Comparison of ENCODE assay signal across 11 mouse cellular contexts in genomic region chr4:130270089-130270488, GRCm38 (mm10). TPM values are rescaled to one million over a fixed set of nuclear protein-coding genes. Genes with fewer than 3 reads are reported as not detected.
DNase-seq lines count a peak whose midpoint lies in the region; ATAC-seq and TF ChIP-seq lines count a peak whose summit lies in the region.
"Had no signal": no experiment of that assay in that cellular context is flagged by ENCODE, and none has a peak within 500 bp of the region (broad histone marks: within the 10 kb centered on the region; RNA-seq: fewer than 3 reads in every experiment).

No protein-coding gene starts in this region.

- no peaks in the 10 kb centered on the region for H3K9me3 ChIP-seq in liver, embryonic 14.5 days (ENCODE audit: control insufficient read depth, low read length)
- H3K9me3 ChIP-seq in hindbrain, embryonic 13.5 days: no peaks in the 10 kb centered on the region
- H3K9me3 ChIP-seq: limb, embryonic 13.5 days had no signal

- peak; percentile 48 for DNase-seq in adrenal gland, adult 2 months
- DNase-seq in adrenal gland, adult 8-10 months: no peak
- DNase-seq in brain, embryonic 14.5 days (ENCODE audit: low read depth): peak; percentile 71
- DNase-seq in layer of hippocampus, adult 2 months (ENCODE audit: low spot score in 2 of 2): peak; percentile 86
- DNase-seq in liver, embryonic 14.5 days (ENCODE audit: low read depth in 3 of 3, low spot score in 3 of 3): peak in 2 of 3 experiments; percentile 45 to 64
- DNase-seq in kidney, adult 2 months: no peak
- no peak for DNase-seq in ovary, adult 18-20 months (ENCODE audit: low spot score)

- H3K36me3 ChIP-seq in liver, embryonic 14.5 days (replicated peaks; ENCODE audit: control insufficient read depth, insufficient read depth, low read depth): no peaks in the 10 kb centered on the region
- no peaks in the 10 kb centered on the region for H3K36me3 ChIP-seq in hindbrain, embryonic 13.5 days
- H3K36me3 ChIP-seq in kidney, adult 2 months (ENCODE audit: control insufficient read depth, insufficient read depth, low read length): no peaks in the 10 kb centered on the region

- no peak for TF ChIP-seq CTCF in brain, embryonic 14.5 days (IDR thresholded peaks at IDR 0.05; ENCODE audit: borderline replicate concordance, extremely low read depth, insufficient read depth, insufficient read length)
- no peak for TF ChIP-seq CTCF in layer of hippocampus, adult 2 months (conservative IDR thresholded peaks at IDR 0.05)
- no peak for TF ChIP-seq CTCF in liver, embryonic 14.5 days (IDR thresholded peaks at IDR 0.05; ENCODE audit: low read depth)
- no peak for TF ChIP-seq CTCF in kidney, adult 2 months (conservative IDR thresholded peaks at IDR 0.05; ENCODE audit: insufficient read depth, insufficient read length, low read depth, low read length)

- no peak overlapping the region for H3K4me2 ChIP-seq in liver, embryonic 14.5 days (ENCODE audit: low read depth)
- H3K4me2 ChIP-seq in hindbrain, embryonic 13.5 days: no peak overlapping the region
- H3K4me2 ChIP-seq: limb, embryonic 13.5 days had no signal

- TF ChIP-seq POLR2A in brain, embryonic 14.5 days (IDR thresholded peaks at IDR 0.05; ENCODE audit: borderline replicate concordance, extremely low read depth, insufficient read depth, insufficient read length, poor library complexity, severe bottlenecking): no peak
- no peak for TF ChIP-seq POLR2A in kidney, adult 2 months (IDR thresholded peaks at IDR 0.05; ENCODE audit: low read depth, low read length)

- TF ChIP-seq EP300 in liver, embryonic 14.5 days (IDR thresholded peaks at IDR 0.05; ENCODE audit: low read depth): no peak

- H3K27ac ChIP-seq in layer of hippocampus, adult 2 months: peak overlapping the region; percentile 92
- no peak overlapping the region for H3K27ac ChIP-seq in liver, embryonic 14.5 days
- H3K27ac ChIP-seq in hindbrain, embryonic 13.5 days: no peak overlapping the region
- no peak overlapping the region for H3K27ac ChIP-seq in kidney, adult 2 months (ENCODE audit: insufficient read depth, low read depth, low read length)
- H3K27ac ChIP-seq: limb, embryonic 13.5 days had no signal

- H3K4me3 ChIP-seq in layer of hippocampus, adult 2 months: no peak overlapping the region
- no peak overlapping the region for H3K4me3 ChIP-seq in liver, embryonic 14.5 days (ENCODE audit: insufficient read depth in 1 of 2, low read depth in 2 of 2, low read length in 2 of 2)
- H3K4me3 ChIP-seq in hindbrain, embryonic 13.5 days: no peak overlapping the region
- H3K4me3 ChIP-seq in kidney, adult 2 months (ENCODE audit: insufficient read depth, low read depth, low read length): no peak overlapping the region
- H3K4me3 ChIP-seq: limb, embryonic 13.5 days had no signal

- H3K9ac ChIP-seq in liver, embryonic 14.5 days (replicated peaks): no peak overlapping the region
- no peak overlapping the region for H3K9ac ChIP-seq in hindbrain, embryonic 13.5 days
- H3K9ac ChIP-seq: limb, embryonic 13.5 days had no signal

- peak; percentile 73; the same call in 1 of the 2 replicates for ATAC-seq in liver, embryonic 14.5 days (ENCODE audit: insufficient read depth)
- ATAC-seq in hindbrain, embryonic 13.5 days (ENCODE audit: low FRiP score): no peak

- WGBS in liver, embryonic 14.5 days (ENCODE audit: insufficient replicate concordance): 53% methylated on average over 8 of the region's 8 CpGs
- 77% methylated on average over 8 of the region's 8 CpGs for WGBS in hindbrain, embryonic 13.5 days
- WGBS in kidney, adult 2 months: 87% methylated on average over 8 of the region's 8 CpGs

- peaks cover 40% of the 10 kb centered on the region for H3K27me3 ChIP-seq in liver, embryonic 14.5 days (ENCODE audit: control insufficient read depth, insufficient read depth, low read length)
- no peaks in the 10 kb centered on the region for H3K27me3 ChIP-seq in hindbrain, embryonic 13.5 days
- H3K27me3 ChIP-seq in kidney, adult 2 months (replicated peaks; ENCODE audit: control insufficient read depth, insufficient read depth, low read length): no peaks in the 10 kb centered on the region
- H3K27me3 ChIP-seq: limb, embryonic 13.5 days had no signal

- H3K4me1 ChIP-seq in liver, embryonic 14.5 days (replicated peaks; ENCODE audit: control insufficient read depth in 2 of 2, insufficient read depth in 2 of 2, low read length in 1 of 2): peaks cover 0 to 18% of the 10 kb centered on the region in 2 experiments; a peak in 3 of 4 replicates
- H3K4me1 ChIP-seq in hindbrain, embryonic 13.5 days (replicated peaks): peaks cover 49% of the 10 kb centered on the region
- H3K4me1 ChIP-seq in kidney, adult 2 months (ENCODE audit: control insufficient read depth, insufficient read depth, low read length): peaks cover 12% of the 10 kb centered on the region

RNA-seq across cellular contexts. Expression of gene Serinc2, which starts 8.9 kb away (rescaled TPM):
- total RNA-seq in adrenal gland, adult 2 months (2021): 1 to 10 TPM in 1 of 2 experiments, under 1 TPM in 1; 0.93 to 1.0 TPM
- 6.2 and 7.1 TPM in 2 replicates for polyA plus RNA-seq in adrenal gland, adult 2 months (2012; rRNA removed)
- total RNA-seq in adrenal gland, adult 8-10 months (2022): 1 to 10 TPM; 1.2 to 3.2 (median 1.4) TPM
- 72.2 and 126 TPM in 2 replicates for polyA plus RNA-seq in brain, embryonic 14.5 days (2012; rRNA removed)
- total RNA-seq in layer of hippocampus, adult 2 months (2021): 10 to 100 TPM; 11.1 to 14.1 TPM
- 0.45 and 0.48 TPM in 2 replicates for polyA plus RNA-seq in liver, embryonic 14.5 days (2012; rRNA removed)
- 0.23 and 0.30 TPM in 2 replicates for polyA plus RNA-seq in liver, embryonic 14.5 days (2014; fragmentation: Nextera tagmentation; extraction: Ambion mirVana)
- polyA plus RNA-seq in hindbrain, embryonic 13.5 days (2015; fragmentation: Nextera tagmentation; extraction: Ambion mirVana): 61.3 and 62.7 TPM in 2 replicates
- 54.8 and 77.5 TPM in 2 replicates for polyA plus RNA-seq in kidney, adult 2 months (2012; rRNA removed)

RNA-seq across cellular contexts. Expression of gene Fabp3, which starts 38.3 kb away (rescaled TPM):
- total RNA-seq in adrenal gland, adult 2 months (2021): 100 to 1,000 TPM in 1 of 2 experiments, 10 to 100 TPM in 1; 51.1 to 150 TPM
- 19.0 and 24.8 TPM in 2 replicates for polyA plus RNA-seq in adrenal gland, adult 2 months (2012; rRNA removed)
- total RNA-seq in adrenal gland, adult 8-10 months (2022): 10 to 100 TPM in 3 of 4 experiments, 1 to 10 TPM in 1; 10.0 to 66.6 (median 44.7) TPM
- polyA plus RNA-seq in brain, embryonic 14.5 days (2012; rRNA removed): 105 and 126 TPM in 2 replicates
- total RNA-seq in layer of hippocampus, adult 2 months (2021): 10 to 100 TPM; 88.5 to 92.2 TPM
- 0.15 and 0.61 TPM in 2 replicates for polyA plus RNA-seq in liver, embryonic 14.5 days (2012; rRNA removed)
- polyA plus RNA-seq in liver, embryonic 14.5 days (2014; fragmentation: Nextera tagmentation; extraction: Ambion mirVana): 0.22 and 0.29 TPM in 2 replicates
- polyA plus RNA-seq in hindbrain, embryonic 13.5 days (2015; fragmentation: Nextera tagmentation; extraction: Ambion mirVana): 146 and 148 TPM in 2 replicates
- 235 and 321 TPM in 2 replicates for polyA plus RNA-seq in kidney, adult 2 months (2012; rRNA removed)

RNA-seq across cellular contexts. Expression of gene Gm10570, which starts 38.4 kb away (rescaled TPM):
- not detected for total RNA-seq in adrenal gland, adult 2 months (2021)
- 0.34 and 0.64 TPM in 2 replicates for polyA plus RNA-seq in adrenal gland, adult 2 months (2012; rRNA removed)
- under 1 TPM in 1 of 4 experiments, not detected in 3; 0.86 TPM for total RNA-seq in adrenal gland, adult 8-10 months (2022)
- polyA plus RNA-seq in brain, embryonic 14.5 days (2012; rRNA removed): 0.54 and 0.78 TPM in 2 replicates
- 1 to 10 TPM; 1.3 to 1.6 TPM for total RNA-seq in layer of hippocampus, adult 2 months (2021)
- 0.08 TPM in 1 of 2 replicates, not detected in the other for polyA plus RNA-seq in liver, embryonic 14.5 days (2012; rRNA removed)
- not detected in 2 replicates for polyA plus RNA-seq in liver, embryonic 14.5 days (2014; fragmentation: Nextera tagmentation; extraction: Ambion mirVana)
- 0.71 and 0.73 TPM in 2 replicates for polyA plus RNA-seq in hindbrain, embryonic 13.5 days (2015; fragmentation: Nextera tagmentation; extraction: Ambion mirVana)
- 0.25 and 0.62 TPM in 2 replicates for polyA plus RNA-seq in kidney, adult 2 months (2012; rRNA removed)
- polyA plus RNA-seq: embryonic facial prominence, embryonic 14.5 days; limb, embryonic 13.5 days had no signal

RNA-seq across cellular contexts. Expression of gene Gm853, which starts 47.9 kb away (rescaled TPM):
- not detected for total RNA-seq in adrenal gland, adult 2 months (2021)
- polyA plus RNA-seq in adrenal gland, adult 2 months (2012; rRNA removed): not detected in 2 replicates
- not detected for total RNA-seq in adrenal gland, adult 8-10 months (2022)
- polyA plus RNA-seq in brain, embryonic 14.5 days (2012; rRNA removed): 0.32 and 0.62 TPM in 2 replicates
- total RNA-seq in layer of hippocampus, adult 2 months (2021): under 1 TPM in 1 of 2 experiments, not detected in 1; 0.15 TPM
- 0.01 TPM in 1 of 2 replicates, not detected in the other for polyA plus RNA-seq in liver, embryonic 14.5 days (2012; rRNA removed)
- not detected in 2 replicates for polyA plus RNA-seq in liver, embryonic 14.5 days (2014; fragmentation: Nextera tagmentation; extraction: Ambion mirVana)
- 0.67 and 1.4 TPM in 2 replicates for polyA plus RNA-seq in hindbrain, embryonic 13.5 days (2015; fragmentation: Nextera tagmentation; extraction: Ambion mirVana)
- polyA plus RNA-seq in kidney, adult 2 months (2012; rRNA removed): 64.7 and 89.1 TPM in 2 replicates
- polyA plus RNA-seq: embryonic facial prominence, embryonic 14.5 days; heart, embryonic 16.5 days; limb, embryonic 13.5 days had no signal

Comparison
In these comparisons a context has a peak if more than half of its experiments do, and no peak if none do; other contexts are left out.
1. DNase-seq: peak in adrenal gland, adult 2 months (single experiment), brain, embryonic 14.5 days (single experiment), layer of hippocampus, adult 2 months (2 of 2) and liver, embryonic 14.5 days (2 of 3); none in adrenal gland, adult 8-10 months (single experiment), kidney, adult 2 months (single experiment) and ovary, adult 18-20 months (single experiment).
2. RNA of gene Fabp3, which starts 38.3 kb away (polyA plus RNA-seq): 235 to 321 TPM in kidney, adult 2 months, 146 to 148 TPM in hindbrain, embryonic 13.5 days, 105 to 126 TPM in brain, embryonic 14.5 days and 19.0 to 24.8 TPM in adrenal gland, adult 2 months; 0.15 to 0.61 TPM in liver, embryonic 14.5 days; every median in the first group is over 10 times any median in the second.